Mouse (Mus musculus): ENCODE measurements at regions not wholly inside any gene's neighbourhood (a gene's known extent, or its start where the extent isn't known, plus 50 kb on each side); places are given as distances from the start of the nearest gene placed in this dataset.

- TF ChIP-seq CTCF (IDR thresholded peaks at IDR 0.05; ENCODE audit: insufficient read depth, low read length) (peak; percentile 92), POLR2A (IDR thresholded peaks at IDR 0.05; ENCODE audit: borderline replicate concordance, extremely low read depth, low read depth, low read length) (no peak)
Measured at GRCm38 (mm10) chr12:26532823-26533640, 64.0 kb downstream of the Cmpk2 start.

Measured in lung, adult 2 months (tissue).